Mouse (Mus musculus) c-Kit-positive CD71-negative TER-119-negative erythroid progenitor cells, embryonic 14.5 days (primary cell): ENCODE measurements around the gene Sh2d6.
"Not testable (repeated sequence)": the region's sequence is repeated elsewhere in the genome, so short reads cannot be mapped to it uniquely, and the experiment has no call there.

Experiments used
- DNase-seq: peaks from one replicate; pipeline ENCODE4 v3.0.0-alpha.2; 2013; ENCODE audit warnings: low read depth

Sh2d6 gene

DNA sequence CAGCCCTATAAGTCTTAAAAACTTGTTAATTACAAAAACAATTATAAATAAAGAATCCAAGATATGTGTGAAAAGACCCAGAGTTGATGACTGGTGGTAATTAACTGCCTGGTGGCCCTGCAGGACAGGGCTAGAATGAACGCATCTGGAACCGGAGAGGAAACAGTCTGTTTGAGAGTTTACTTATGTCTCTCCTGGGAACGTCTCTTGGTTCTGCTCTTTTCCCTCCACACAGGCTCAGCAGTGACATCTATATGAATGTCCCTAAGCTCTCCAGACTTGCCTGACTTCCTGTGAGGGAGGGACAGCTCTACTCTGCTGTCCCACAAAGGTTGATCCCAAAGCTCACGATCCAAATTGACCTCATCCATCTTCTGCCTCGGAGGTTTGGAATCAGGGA is 22.6 kb downstream of the Sh2d6 start:
- DNase-seq = no peak

- DNase-seq = no peak
Observed at GRCm38 (mm10) chr6:72492892-72493291, 28.6 kb downstream of the Sh2d6 start.

DNA sequence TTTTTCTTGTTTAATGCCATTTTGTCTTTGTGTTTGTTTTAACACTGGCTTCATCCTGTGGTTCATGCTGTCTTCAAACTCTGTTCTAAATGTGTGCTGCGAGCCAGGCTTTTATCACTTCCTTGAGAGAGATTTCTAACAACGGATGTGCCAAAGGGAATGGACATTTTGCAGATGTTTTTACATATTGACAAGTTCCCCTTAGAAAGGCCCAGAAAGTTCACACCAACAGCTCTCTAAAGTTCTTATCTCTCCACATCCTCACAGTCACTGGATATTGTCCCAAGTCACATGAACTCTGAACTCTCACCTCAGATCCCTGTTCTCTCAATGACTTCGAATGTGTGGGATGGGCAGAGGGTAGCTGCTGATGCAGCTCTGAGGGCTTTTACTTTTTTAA is 30.4 kb downstream of the Sh2d6 start:
- no peak for DNase-seq

DNA sequence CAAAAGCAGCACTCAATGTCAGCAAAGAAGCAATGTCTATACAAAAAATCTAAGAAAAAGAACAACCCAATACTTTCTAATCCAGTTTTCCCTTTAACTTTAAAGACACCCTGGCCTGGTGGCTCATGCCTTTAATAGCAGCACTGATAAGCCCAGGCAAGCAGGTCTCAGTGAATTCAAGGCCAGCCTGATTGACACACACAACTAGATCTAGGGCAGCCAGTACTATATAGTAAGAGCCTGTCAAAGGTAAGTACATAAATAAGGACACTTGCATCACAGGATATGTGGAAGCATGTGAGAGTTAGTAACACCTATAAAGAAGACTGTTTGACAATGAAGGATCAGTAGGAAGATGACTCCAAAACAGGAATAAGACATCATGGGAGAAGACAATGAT is 32.0 kb downstream of the Sh2d6 start:
- no peak for DNase-seq

DNA sequence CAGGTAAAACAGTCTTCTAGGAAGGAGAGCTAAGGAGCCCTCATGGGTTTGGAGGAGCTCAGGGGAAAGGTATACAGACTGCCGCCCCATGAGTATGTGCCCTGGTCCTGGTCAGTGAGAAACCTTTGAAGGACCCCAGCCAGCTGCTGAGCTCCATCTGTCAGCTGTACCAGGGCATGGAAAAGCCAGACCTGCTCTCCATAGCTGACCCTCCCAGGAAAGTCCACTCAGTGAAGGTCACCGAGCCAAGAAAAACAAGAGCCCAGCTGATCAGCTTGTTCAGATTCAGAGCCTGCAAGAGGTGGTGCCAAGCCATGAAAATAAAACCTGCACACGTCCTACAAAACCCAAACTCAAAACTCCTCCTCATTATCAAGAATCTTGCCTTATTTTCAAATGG is 32.7 kb downstream of the Sh2d6 start:
- DNase-seq = no peak

DNA sequence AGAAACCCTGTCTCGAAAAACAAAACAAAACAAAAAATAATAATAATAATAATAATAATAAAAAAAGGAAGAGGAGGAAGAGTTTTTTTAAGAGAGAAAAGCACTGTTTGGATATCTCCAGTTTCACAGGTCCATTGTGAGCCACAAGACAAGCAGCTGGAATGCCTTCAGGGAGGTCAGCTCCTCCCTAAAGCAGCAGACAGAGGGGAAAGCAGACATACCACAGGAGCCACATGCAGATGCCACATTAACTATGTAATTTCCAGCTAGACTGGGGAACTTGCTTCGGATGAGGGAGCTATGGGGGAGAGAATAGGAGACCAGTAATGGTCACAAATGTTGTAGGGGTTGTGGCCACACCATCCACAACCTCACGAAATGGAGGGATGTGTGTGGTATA is 34.2 kb downstream of the Sh2d6 start:
- DNase-seq = no peak

GRCm38 (mm10) chr6:72486307-72486706 is 35.2 kb downstream of the Sh2d6 start:
- DNase-seq = no peak

DNA sequence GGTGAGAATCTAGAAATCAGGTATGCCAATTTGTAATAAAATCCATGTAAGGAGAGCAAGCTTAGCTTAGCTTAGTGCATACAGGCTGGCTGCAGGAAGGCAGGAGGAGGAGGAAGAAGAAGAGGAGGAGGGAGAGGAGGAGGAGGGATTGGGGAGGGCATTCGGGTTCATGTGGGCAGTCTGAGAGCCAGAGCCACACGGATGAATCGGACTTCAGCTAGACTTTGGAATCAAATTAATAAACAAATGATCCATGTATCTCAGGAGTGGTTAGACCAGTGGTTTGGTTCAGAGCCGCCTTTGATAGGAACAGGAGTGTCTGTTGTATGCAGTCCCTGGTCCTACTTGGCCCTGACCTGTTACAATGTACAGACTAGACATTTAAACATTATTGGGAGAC is 36.6 kb downstream of the Sh2d6 start:
- no peak for DNase-seq

DNA sequence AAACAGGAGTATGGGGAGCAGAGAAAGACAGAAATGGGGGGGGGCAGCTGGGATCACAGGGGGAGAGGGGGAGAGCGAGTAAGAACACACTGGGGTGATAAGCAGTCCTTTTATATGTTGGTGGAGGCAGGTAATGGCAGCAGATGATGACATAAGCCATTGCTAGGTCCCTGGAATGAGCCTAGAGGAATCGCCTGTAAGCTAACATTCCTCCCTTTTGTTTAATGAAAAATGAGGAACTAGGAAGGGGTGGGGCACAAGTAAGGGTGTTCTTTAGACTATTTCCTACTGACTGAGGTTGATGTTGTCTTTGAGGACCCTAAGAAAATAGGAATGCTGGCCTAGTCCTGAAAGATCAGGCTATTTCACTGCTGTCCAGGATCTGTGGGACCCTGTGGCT is 39.4 kb downstream of the Sh2d6 start:
- DNase-seq = no peak

DNA sequence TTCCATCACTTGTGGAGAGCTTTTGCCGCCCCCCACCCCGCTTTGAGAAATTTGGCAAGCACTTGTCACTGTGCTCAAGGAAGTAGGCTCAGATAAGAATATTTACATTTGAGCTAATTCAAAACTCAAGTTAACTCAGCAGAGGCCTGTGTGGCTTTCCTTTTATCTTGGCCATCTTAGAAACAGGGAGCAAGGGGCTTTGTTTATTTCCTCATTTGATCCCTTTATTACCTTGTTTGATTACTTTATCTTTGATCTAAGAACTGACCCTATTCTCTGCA is 41.1 kb downstream of the Sh2d6 start:
- DNase-seq = no peak

GRCm38 (mm10) chr6:72479645-72480421 is 41.7 kb downstream of the Sh2d6 start:
- no peak for DNase-seq

DNA sequence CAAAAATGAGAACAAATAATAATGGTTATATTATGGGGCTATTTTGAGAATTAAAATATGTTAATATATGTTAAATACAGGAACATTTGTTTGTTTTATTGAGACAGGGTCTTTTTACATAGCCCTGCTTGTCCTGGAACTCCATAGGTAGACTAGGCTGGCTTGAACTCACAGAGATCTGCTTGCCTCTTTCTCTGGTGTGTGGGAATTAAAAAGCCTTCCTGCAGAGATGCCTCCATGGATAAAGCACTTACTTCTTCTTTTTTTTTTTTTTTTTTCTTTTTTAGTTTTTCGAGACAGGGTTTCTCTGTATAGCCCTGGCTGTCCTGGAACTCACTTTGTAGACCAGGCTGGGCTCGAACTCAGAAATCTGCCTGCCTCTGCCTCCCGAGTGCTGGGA is 42.8 kb downstream of the Sh2d6 start:
- DNase-seq = not testable (repeated sequence)

- DNase-seq = no peak
Observed at GRCm38 (mm10) chr6:72477621-72478020, 43.9 kb downstream of the Sh2d6 start.

DNA sequence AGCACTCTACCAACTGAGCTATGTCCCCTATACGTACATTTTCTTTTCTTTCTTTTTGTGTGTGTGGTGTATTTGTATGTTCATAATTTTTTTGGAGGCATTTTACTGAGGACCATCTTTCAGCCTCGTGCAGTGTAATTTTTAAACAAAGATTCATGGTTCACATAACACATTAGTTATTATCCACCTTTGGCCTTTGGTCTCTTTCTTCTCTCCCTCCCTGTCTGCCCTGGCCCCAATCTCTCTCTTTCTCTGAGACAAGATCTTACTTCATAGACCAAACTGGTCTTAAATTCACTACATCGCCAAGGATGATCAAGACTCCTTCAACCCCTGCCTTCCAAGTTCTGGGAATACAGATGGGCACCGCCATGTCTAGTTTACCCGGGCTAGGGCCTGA is 44.7 kb downstream of the Sh2d6 start:
- DNase-seq = no peak

DNA sequence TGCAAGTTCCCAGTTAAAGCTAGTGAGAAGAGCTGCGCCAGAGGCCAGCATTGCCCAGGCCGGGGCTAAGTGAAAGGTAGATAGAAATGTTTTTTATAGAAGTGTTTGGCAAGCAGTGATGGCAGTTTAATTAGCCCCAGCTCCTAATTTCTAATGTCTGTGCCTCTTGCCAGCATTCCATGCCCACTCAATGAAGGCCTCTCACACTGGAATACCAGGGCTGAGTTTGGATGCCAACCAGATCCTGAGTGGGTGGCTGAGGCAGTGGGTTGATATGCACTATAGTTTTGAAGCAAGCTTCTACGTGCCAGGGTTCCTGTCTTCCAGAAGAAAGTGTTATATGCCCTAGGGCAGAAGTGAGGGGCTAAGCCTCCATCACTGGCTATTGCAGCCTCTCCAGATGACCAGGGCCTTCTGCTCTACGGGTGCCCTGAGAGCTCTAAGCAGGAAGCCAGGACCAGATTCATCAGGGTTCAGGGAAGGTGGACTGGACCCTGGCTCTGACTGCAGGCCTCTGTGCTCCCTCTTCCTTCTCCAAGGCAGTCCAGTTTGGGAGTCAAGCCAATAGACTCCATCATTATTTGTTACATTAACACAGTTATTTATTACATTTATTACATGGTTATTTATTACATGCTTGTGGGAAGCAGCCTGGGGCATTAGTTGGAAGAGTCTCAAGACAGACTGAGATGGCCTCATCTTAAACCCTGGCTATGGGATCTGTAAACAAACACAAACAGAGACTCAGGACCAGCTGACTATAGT is 46.1 kb downstream of the Sh2d6 start:
- no peak for DNase-seq

- no peak for DNase-seq
Observed at GRCm38 (mm10) chr6:72473264-72474041, 48.1 kb downstream of the Sh2d6 start.

DNA sequence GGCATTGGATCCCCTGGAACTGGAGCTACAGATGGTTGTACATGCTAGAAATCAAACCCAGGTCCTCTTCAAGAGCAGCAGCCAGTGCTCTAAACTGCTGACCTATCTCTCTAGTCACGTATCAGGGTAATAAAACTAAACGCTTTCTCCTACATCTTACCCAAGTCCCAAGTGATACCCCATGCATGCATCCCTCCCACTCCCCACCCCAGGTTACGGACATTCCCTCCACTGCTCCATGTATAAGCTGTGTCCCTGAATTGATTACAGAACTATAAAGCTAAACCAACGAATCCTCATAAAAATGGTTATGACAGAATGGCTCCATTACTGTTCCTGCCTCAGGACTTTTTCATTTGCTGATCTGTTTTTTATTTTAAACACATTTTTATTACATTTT is 55.3 kb downstream of the Sh2d6 start:
- DNase-seq = no peak

DNA sequence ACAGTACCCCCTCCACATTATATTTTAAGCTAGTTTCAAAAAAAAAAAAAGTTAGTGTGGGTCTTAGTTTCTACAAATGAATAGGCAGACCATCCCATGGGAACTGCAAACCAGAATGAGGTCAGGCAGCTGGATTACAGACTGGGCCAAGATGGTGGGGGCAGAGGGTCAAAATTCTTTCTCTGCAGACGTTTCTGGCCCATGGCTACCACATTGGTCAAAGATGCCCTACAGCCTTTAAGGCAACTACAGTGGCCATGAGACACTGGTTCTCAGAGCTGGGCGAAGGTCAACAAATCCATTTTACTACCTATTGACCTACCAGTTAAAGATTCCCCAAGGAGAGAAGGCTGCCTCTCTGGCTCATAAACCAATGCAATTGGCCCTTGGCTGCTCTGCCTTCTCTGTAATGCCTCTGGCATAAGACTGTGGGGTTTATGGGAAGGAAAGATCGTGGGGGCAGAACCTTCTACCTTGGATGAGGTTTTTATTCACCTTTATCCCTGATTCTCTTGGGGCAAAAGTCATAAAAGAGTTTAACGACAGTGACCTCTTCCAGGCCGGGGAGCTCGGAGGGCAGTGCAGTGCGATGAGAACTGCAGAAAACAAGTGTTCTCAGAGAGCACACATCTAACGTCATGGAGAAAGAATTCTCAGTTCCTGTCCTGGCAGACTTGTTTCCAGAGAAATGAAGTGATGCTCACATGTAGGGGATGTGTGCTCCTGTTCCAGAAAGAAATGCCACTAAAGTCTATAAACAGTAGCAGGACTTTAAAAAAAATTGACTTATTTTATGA is 55.9 kb downstream of the Sh2d6 start:
- DNase-seq = no peak
